Mouse (Mus musculus) E14TG2a.4 (cell line): ENCODE measurements around the gene Hps6.

Experiments
- CTCF ChIP-seq: conservative IDR thresholded peaks from 2 replicates; pipeline ENCODE4 v1.5.1; 2014; ENCODE audit warnings: low read length
- NANOG ChIP-seq: IDR thresholded peaks from 2 replicates; pipeline ENCODE4 v1.6.1; 2014; ENCODE audit warnings: borderline replicate concordance, low read length, mixed read lengths

DNA sequence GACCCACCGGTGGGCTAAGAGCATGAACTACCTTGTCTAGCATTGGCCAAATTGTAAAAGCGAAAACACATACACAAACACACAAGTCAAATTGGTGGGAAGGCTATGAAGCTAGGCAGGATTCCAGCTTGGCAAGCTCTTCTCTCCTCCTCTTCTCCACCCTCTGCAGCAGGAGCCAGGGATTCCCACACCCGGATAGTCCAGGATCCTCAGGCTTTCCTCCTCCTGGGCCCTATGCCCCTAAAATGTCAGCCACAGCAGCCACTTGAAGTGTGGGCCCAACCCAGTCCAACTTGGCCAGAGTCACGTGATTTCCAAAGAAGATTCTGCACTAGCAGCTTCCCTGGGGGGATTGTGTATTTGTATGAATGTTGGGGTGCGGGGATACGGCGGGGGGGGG is 40.1 kb downstream of the Hps6 start:
- TF ChIP-seq CTCF (no peak), NANOG (no peak)
